Mouse (Mus musculus) liver, postnatal 0 days (tissue): ENCODE results near the gene Nanos3. TPM values are rescaled to one million over a fixed set of nuclear protein-coding genes. Genes with fewer than 3 reads are reported as not detected.

Source experiments
- ATAC-seq: fragments of 200-750 bp; cut with Nextera tagmentation; 2 replicates; pipeline ENCODE4 v1.8.0; 2017; ENCODE audit warnings: mild to moderate bottlenecking, moderate library complexity
- DNase-seq: peaks from one replicate; pipeline ENCODE4 v3.0.0-alpha.2; 2016
- H3K27ac ChIP-seq: fragments of 300-500 bp; sonication (generic); 2 replicates; pipeline ENCODE4 v1.5.1; 2014; ENCODE audit warnings: antibody characterized with exemption, moderate library complexity, mild to moderate bottlenecking, low read depth
- H3K27me3 ChIP-seq: fragments of 300-500 bp; sonication (generic); 2 replicates; pipeline ENCODE4 v1.6.1; 2014; ENCODE audit warnings: low read length, control low read depth, mixed read lengths; ENCODE audit not compliant: insufficient read depth
- H3K36me3 ChIP-seq: fragments of 300-500 bp; sonication (generic); replicated peaks from 2 replicates; pipeline ENCODE4 v1.6.1; 2014; ENCODE audit warnings: mild to moderate bottlenecking, control low read depth, low read length, moderate library complexity, mixed read lengths; ENCODE audit not compliant: insufficient read depth
- H3K4me1 ChIP-seq: fragments of 300-500 bp; sonication (generic); 2 replicates; pipeline ENCODE4 v1.6.1; 2014; ENCODE audit warnings: antibody characterized with exemption, mild to moderate bottlenecking, control low read depth; ENCODE audit not compliant: insufficient read depth
- H3K4me2 ChIP-seq: fragments of 300-500 bp; sonication (generic); 2 replicates; pipeline ENCODE4 v1.6.1; 2014; ENCODE audit warnings: low read depth, mild to moderate bottlenecking, low read length, moderate library complexity, mixed read lengths
- H3K4me3 ChIP-seq: fragments of 300-500 bp; sonication (generic); 2 replicates; pipeline ENCODE4 v1.5.1; 2014; ENCODE audit warnings: low read depth, low read length
- H3K9ac ChIP-seq: fragments of 300-500 bp; sonication (generic); replicated peaks from 2 replicates; pipeline ENCODE4 v1.6.1; 2014; ENCODE audit warnings: mild to moderate bottlenecking, moderate library complexity
- H3K9me3 ChIP-seq: fragments of 300-500 bp; sonication (generic); 2 replicates; pipeline ENCODE4 v1.6.1; 2016; ENCODE audit warnings: mild to moderate bottlenecking, control low read depth, low read length, mixed read lengths
- CTCF ChIP-seq: sonication (generic); IDR thresholded peaks from 2 replicates; pipeline ENCODE4 v1.5.1; 2016; ENCODE audit warnings: antibody characterized with exemption, low read depth
- EP300 ChIP-seq: IDR thresholded peaks from 2 replicates; pipeline ENCODE4 v1.6.1; 2016; ENCODE audit warnings: antibody characterized with exemption, low read depth, mild to moderate bottlenecking
- WGBS: fragments of 180-500 bp; shearing (Covaris S2); extraction: QIAGEN DNeasy Blood & Tissue Kit; methylation state at CpG from one replicate; pipeline ENCODE4 v1.1.7; 2014; ENCODE audit not compliant: insufficient replicate concordance; 5-methylcytosine and 5-hydroxymethylcytosine counted together
- polyA plus RNA-seq: library from polyadenylated mRNA; unstranded; fragments of >200 nt; fragmentation: Nextera tagmentation; extraction: Ambion mirVana; gene quantifications from 2 replicates; pipeline ENCODE4 v1.2.1, GENCODE M21; 2015

Nanos3 gene
- polyA plus RNA-seq, 1 experiment from 2014 or later, result 0.34 TPM

GRCm38 (mm10) chr8:84193566-84193965 is 8.5 kb upstream of the Nanos3 start:
- H3K36me3 ChIP-seq, result no peaks in the 10 kb centered on the region
- H3K9ac ChIP-seq, result no peak overlapping the region
- no peak overlapping the region for H3K27ac ChIP-seq
- TF ChIP-seq CTCF (peak; percentile 65), EP300 (no peak)
- no peak overlapping the region for H3K4me3 ChIP-seq
- H3K9me3 ChIP-seq, result no peaks in the 10 kb centered on the region
- DNase-seq (peak; percentile 46), ATAC-seq (no peak)
- WGBS, result 78% methylated on average over 5 of the region's 5 CpGs
- H3K4me1 ChIP-seq, result peaks cover 31% of the 10 kb centered on the region
- no peaks in the 10 kb centered on the region for H3K27me3 ChIP-seq
- no peak overlapping the region for H3K4me2 ChIP-seq

GRCm38 (mm10) chr8:84193161-84193560 is 8.1 kb upstream of the Nanos3 start:
- H3K4me3 ChIP-seq, result no peak overlapping the region
- DNase-seq, result no peak
- 73% methylated on average over 4 of the region's 4 CpGs for WGBS
- no peak overlapping the region for H3K4me2 ChIP-seq
- H3K27me3 ChIP-seq, result no peaks in the 10 kb centered on the region
- TF ChIP-seq CTCF (no peak), EP300 (no peak)
- H3K27ac ChIP-seq, result no peak overlapping the region
- H3K9me3 ChIP-seq, result no peaks in the 10 kb centered on the region
- no peak for ATAC-seq
- H3K36me3 ChIP-seq, result no peaks in the 10 kb centered on the region
- peaks cover 28% of the 10 kb centered on the region for H3K4me1 ChIP-seq
- H3K9ac ChIP-seq, result no peak overlapping the region

GRCm38 (mm10) chr8:84192555-84192954 is 7.5 kb upstream of the Nanos3 start:
- Histone ChIP-seq H3K9me3 (no peaks in the 10 kb centered on the region), H3K27ac (peak overlapping the region; percentile 83), H3K4me3 (peak overlapping the region; percentile 32), H3K27me3 (no peaks in the 10 kb centered on the region), H3K4me2 (peak overlapping the region; percentile 74), H3K36me3 (no peaks in the 10 kb centered on the region), H3K9ac (peak overlapping the region; percentile 61), H3K4me1 (peaks cover 22% of the 10 kb centered on the region)
- peak; percentile 86 for DNase-seq
- 6% methylated on average over 31 of the region's 33 CpGs for WGBS
- ATAC-seq, result peak; percentile 78
- no peak for TF ChIP-seq EP300
- TF ChIP-seq CTCF, result no peak

- H3K9ac ChIP-seq, result peak overlapping the region; percentile 61
- H3K4me3 ChIP-seq, result peak overlapping the region; percentile 32
- H3K4me2 ChIP-seq, result peak overlapping the region; percentile 74
- no peaks in the 10 kb centered on the region for H3K36me3 ChIP-seq
- peak; percentile 73 for DNase-seq
- H3K4me1 ChIP-seq, result peaks cover 19% of the 10 kb centered on the region
- WGBS, result 30% methylated on average over 13 of the region's 13 CpGs
- H3K9me3 ChIP-seq, result no peaks in the 10 kb centered on the region
- TF ChIP-seq EP300, result no peak
- ATAC-seq, result peak; percentile 75
- H3K27ac ChIP-seq, result peak overlapping the region; percentile 83
- H3K27me3 ChIP-seq, result no peaks in the 10 kb centered on the region
Observed at GRCm38 (mm10) chr8:84192023-84192422, 7.0 kb upstream of the Nanos3 start.

GRCm38 (mm10) chr8:84190191-84190867 is 5.3 kb upstream of the Nanos3 start:
- Histone ChIP-seq H3K36me3 (no peaks in the 10 kb centered on the region), H3K4me2 (no peak overlapping the region), H3K9me3 (no peaks in the 10 kb centered on the region), H3K4me3 (no peak overlapping the region), H3K4me1 (peaks cover 21% of the 10 kb centered on the region), H3K9ac (no peak overlapping the region), H3K27ac (no peak overlapping the region), H3K27me3 (no peaks in the 10 kb centered on the region)
- no peak for DNase-seq
- WGBS, result 93% methylated on average over 7 of the region's 7 CpGs
- TF ChIP-seq EP300 (no peak), CTCF (no peak)
- no peak for ATAC-seq

- H3K4me2 ChIP-seq, result no peak overlapping the region
- no peaks in the 10 kb centered on the region for H3K27me3 ChIP-seq
- no peak for DNase-seq
- no peak overlapping the region for H3K9ac ChIP-seq
- H3K9me3 ChIP-seq, result no peaks in the 10 kb centered on the region
- WGBS, result 66% methylated on average over 4 of the region's 4 CpGs
- no peak overlapping the region for H3K4me3 ChIP-seq
- peaks cover 21% of the 10 kb centered on the region for H3K4me1 ChIP-seq
- 0 out of 2 replicates have a peak overlapping the region, but pooled peaks have one; percentile 39 for H3K27ac ChIP-seq
- no peak for ATAC-seq
- no peaks in the 10 kb centered on the region for H3K36me3 ChIP-seq
- TF ChIP-seq EP300, result 0 out of 2 replicates have a peak, but pooled peaks have one; percentile 30
- no peak for TF ChIP-seq CTCF
Observed at GRCm38 (mm10) chr8:84189603-84190002, 4.6 kb upstream of the Nanos3 start.
